Mouse (Mus musculus) stomach, embryonic 15.5 days (tissue): ENCODE measurements around the gene Map3k1. TPM values are rescaled to one million over a fixed set of nuclear protein-coding genes. Genes with fewer than 3 reads are reported as not detected.

Source experiments
- ATAC-seq: fragments of 200-750 bp; cut with Nextera tagmentation; 2 replicates; pipeline ENCODE4 v1.8.0; 2017; ENCODE audit warnings: low read depth, moderate number of reproducible peaks, moderate TSS enrichment; ENCODE audit not compliant: insufficient read depth, low FRiP score
- H3K27ac ChIP-seq: fragments of 300-500 bp; sonication (generic); 2 replicates; pipeline ENCODE4 v1.5.1; 2015; ENCODE audit warnings: mild to moderate bottlenecking, inconsistent platforms
- H3K27me3 ChIP-seq: fragments of 300-500 bp; sonication (generic); replicated peaks from 2 replicates; pipeline ENCODE4 v1.6.1; 2015; ENCODE audit warnings: inconsistent platforms
- H3K36me3 ChIP-seq: fragments of 300-500 bp; sonication (generic); 2 replicates; pipeline ENCODE4 v1.6.1; 2015; ENCODE audit warnings: inconsistent platforms
- H3K4me1 ChIP-seq: fragments of 300-500 bp; sonication (generic); 2 replicates; pipeline ENCODE4 v1.6.1; 2015; ENCODE audit warnings: inconsistent platforms
- H3K4me2 ChIP-seq: fragments of 300-500 bp; sonication (generic); 2 replicates; pipeline ENCODE4 v1.6.1; 2015; ENCODE audit warnings: mild to moderate bottlenecking, inconsistent platforms
- H3K4me3 ChIP-seq: fragments of 300-500 bp; sonication (generic); replicated peaks from 2 replicates; pipeline ENCODE4 v1.5.1; 2015; ENCODE audit warnings: inconsistent platforms
- H3K9ac ChIP-seq: fragments of 300-500 bp; sonication (generic); 2 replicates; pipeline ENCODE4 v1.6.1; 2015; ENCODE audit warnings: inconsistent platforms
- H3K9me3 ChIP-seq: fragments of 300-500 bp; sonication (generic); 2 replicates; pipeline ENCODE4 v1.6.1; 2016; ENCODE audit warnings: inconsistent platforms
- WGBS: fragments of 180-500 bp; shearing (Covaris S2); methylation state at CpG from one replicate; pipeline ENCODE4 v1.1.7; 2015; 5-methylcytosine and 5-hydroxymethylcytosine counted together
- polyA plus RNA-seq: library from polyadenylated mRNA; unstranded; fragments of >200 nt; fragmentation: Nextera tagmentation; extraction: Ambion mirVana; gene quantifications from 2 replicates; pipeline ENCODE4 v1.2.1, GENCODE M21; 2015

Gene Map3k1
- polyA plus RNA-seq, 1 experiment from 2014 or later = 21.3 TPM

GRCm38 (mm10) chr13:111753321-111753720 is 55.5 kb downstream of the Map3k1 start:
- Histone ChIP-seq H3K9ac (no peak overlapping the region), H3K36me3 (peaks cover 86% of the 10 kb centered on the region), H3K9me3 (no peaks in the 10 kb centered on the region), H3K27me3 (no peaks in the 10 kb centered on the region), H3K4me2 (no peak overlapping the region), H3K4me1 (no peaks in the 10 kb centered on the region), H3K4me3 (no peak overlapping the region), H3K27ac (no peak overlapping the region)
- no peak for ATAC-seq
- WGBS = 89% methylated on average over 6 of the region's 6 CpGs

GRCm38 (mm10) chr13:111748301-111749062 is 60.3 kb downstream of the Map3k1 start:
- Histone ChIP-seq H3K4me3 (no peak overlapping the region), H3K4me2 (no peak overlapping the region), H3K9ac (no peak overlapping the region), H3K36me3 (peaks cover 46% of the 10 kb centered on the region), H3K4me1 (no peaks in the 10 kb centered on the region), H3K27ac (no peak overlapping the region), H3K27me3 (no peaks in the 10 kb centered on the region), H3K9me3 (no peaks in the 10 kb centered on the region)
- no peak for ATAC-seq
- WGBS = 92% methylated on average over 28 of the region's 28 CpGs

GRCm38 (mm10) chr13:111746831-111747230 is 62.0 kb downstream of the Map3k1 start:
- 89% methylated on average over 5 of the region's 5 CpGs for WGBS
- ATAC-seq = no peak
- H3K4me3 ChIP-seq = no peak overlapping the region

GRCm38 (mm10) chr13:111745216-111745615 is 63.6 kb downstream of the Map3k1 start:
- WGBS = 50% methylated on average over 7 of the region's 7 CpGs
- Histone ChIP-seq H3K36me3 (peaks cover 20% of the 10 kb centered on the region), H3K27me3 (no peaks in the 10 kb centered on the region), H3K4me2 (no peak overlapping the region), H3K4me1 (no peaks in the 10 kb centered on the region), H3K4me3 (no peak overlapping the region), H3K27ac (no peak overlapping the region), H3K9ac (no peak overlapping the region), H3K9me3 (no peaks in the 10 kb centered on the region)
- ATAC-seq = no peak

More at GRCm38 (mm10) chr13:111746831-111747230, 62.0 kb downstream of the Map3k1 start:
- Histone ChIP-seq H3K4me2 (no peak overlapping the region), H3K9me3 (no peaks in the 10 kb centered on the region), H3K36me3 (peaks cover 32% of the 10 kb centered on the region), H3K9ac (no peak overlapping the region), H3K27ac (no peak overlapping the region), H3K4me1 (no peaks in the 10 kb centered on the region), H3K27me3 (no peaks in the 10 kb centered on the region)

GRCm38 (mm10) chr13:111744233-111745000 is 64.4 kb downstream of the Map3k1 start:
- Histone ChIP-seq H3K4me1 (no peaks in the 10 kb centered on the region), H3K4me2 (no peak overlapping the region), H3K9me3 (no peaks in the 10 kb centered on the region), H3K9ac (no peak overlapping the region), H3K36me3 (peaks cover 15% of the 10 kb centered on the region), H3K27me3 (no peaks in the 10 kb centered on the region), H3K4me3 (no peak overlapping the region), H3K27ac (no peak overlapping the region)
- WGBS = 74% methylated on average over 6 of the region's 6 CpGs
- ATAC-seq = peak; percentile 78

GRCm38 (mm10) chr13:111741991-111742615 is 66.7 kb downstream of the Map3k1 start:
- Histone ChIP-seq H3K4me1 (no peaks in the 10 kb centered on the region), H3K4me2 (no peak overlapping the region), H3K36me3 (0 out of 2 replicates have a peak, but pooled peaks cover 2% of the 10 kb centered on the region), H3K27ac (no peak overlapping the region), H3K4me3 (no peak overlapping the region), H3K9ac (no peak overlapping the region), H3K27me3 (no peaks in the 10 kb centered on the region), H3K9me3 (no peaks in the 10 kb centered on the region)
- 64% methylated on average over 6 of the region's 6 CpGs for WGBS
- no peak for ATAC-seq

GRCm38 (mm10) chr13:111741204-111741990 is 67.4 kb downstream of the Map3k1 start:
- Histone ChIP-seq H3K27ac (no peak overlapping the region), H3K9ac (no peak overlapping the region), H3K36me3 (no peaks in the 10 kb centered on the region), H3K4me3 (no peak overlapping the region), H3K9me3 (no peaks in the 10 kb centered on the region), H3K27me3 (no peaks in the 10 kb centered on the region), H3K4me2 (no peak overlapping the region), H3K4me1 (no peaks in the 10 kb centered on the region)
- WGBS = 74% methylated on average over 7 of the region's 7 CpGs
- ATAC-seq = no peak

GRCm38 (mm10) chr13:111726898-111727297 is 81.9 kb downstream of the Map3k1 start:
- Histone ChIP-seq H3K4me2 (no peak overlapping the region), H3K9me3 (no peaks in the 10 kb centered on the region), H3K9ac (no peak overlapping the region), H3K27ac (no peak overlapping the region), H3K36me3 (no peaks in the 10 kb centered on the region), H3K4me1 (no peaks in the 10 kb centered on the region), H3K4me3 (no peak overlapping the region), H3K27me3 (no peaks in the 10 kb centered on the region)
- no peak for ATAC-seq
- 89% methylated on average over 5 of the region's 5 CpGs for WGBS

GRCm38 (mm10) chr13:111725165-111726077 is 83.4 kb downstream of the Map3k1 start:
- ATAC-seq = peak; percentile 99
- H3K4me3 ChIP-seq = peak overlapping the region; percentile 55
- H3K4me2 ChIP-seq = peak overlapping the region; percentile 92
- no peaks in the 10 kb centered on the region for H3K9me3 ChIP-seq
- no peaks in the 10 kb centered on the region for H3K27me3 ChIP-seq
- under 1% methylated on average over 65 of the region's 65 CpGs for WGBS
- H3K36me3 ChIP-seq = no peaks in the 10 kb centered on the region
- H3K27ac ChIP-seq = peak overlapping the region; percentile 91
- H3K9ac ChIP-seq = peak overlapping the region; percentile 67
- no peaks in the 10 kb centered on the region for H3K4me1 ChIP-seq

- H3K36me3 ChIP-seq = no peaks in the 10 kb centered on the region
- peak overlapping the region; percentile 55 for H3K4me3 ChIP-seq
- peak overlapping the region; percentile 92 for H3K4me2 ChIP-seq
- no peaks in the 10 kb centered on the region for H3K9me3 ChIP-seq
- H3K27me3 ChIP-seq = no peaks in the 10 kb centered on the region
- WGBS = under 1% methylated on average over 18 of the region's 18 CpGs
- no peak; the same call in 1 of the 2 replicates for ATAC-seq
- H3K27ac ChIP-seq = peak overlapping the region; percentile 91
- no peak overlapping the region for H3K9ac ChIP-seq
- H3K4me1 ChIP-seq = no peaks in the 10 kb centered on the region
Measured at GRCm38 (mm10) chr13:111724811-111725164, 84.0 kb downstream of the Map3k1 start.

GRCm38 (mm10) chr13:111719726-111720125 is 89.1 kb downstream of the Map3k1 start:
- Histone ChIP-seq H3K27me3 (no peaks in the 10 kb centered on the region), H3K4me2 (no peak overlapping the region), H3K36me3 (peaks cover 3% of the 10 kb centered on the region; the same call in 1 of the 2 replicates), H3K9ac (no peak overlapping the region), H3K4me3 (no peak overlapping the region), H3K27ac (no peak overlapping the region), H3K9me3 (no peaks in the 10 kb centered on the region), H3K4me1 (no peaks in the 10 kb centered on the region)
- no peak for ATAC-seq
- 59% methylated on average over 9 of the region's 9 CpGs for WGBS
